10 mouse cellular contexts compared by ENCODE assay signal in genomic region chr5:129878946-129879345, GRCm38 (mm10). TPM values are rescaled to one million over a fixed set of nuclear protein-coding genes. Genes with fewer than 3 reads are reported as not detected.
A peak's percentile ranks its signal among the peaks of the same experiment; 100 is the strongest.
DNase-seq lines count a peak whose midpoint lies in the region; ATAC-seq and TF ChIP-seq lines count a peak whose summit lies in the region.
"Had no signal": no experiment of that assay in that cellular context is flagged by ENCODE, and none has a peak within 500 bp of the region (broad histone marks: within the 10 kb centered on the region; RNA-seq: fewer than 3 reads in every experiment).

No protein-coding gene starts in this region.

- H3K36me3 ChIP-seq in forebrain, postnatal 0 days (ENCODE audit: insufficient read depth), result peaks cover 28% of the 10 kb centered on the region
- H3K36me3 ChIP-seq in forebrain, embryonic 13.5 days (ENCODE audit: poor library complexity, severe bottlenecking), result peaks cover 46% of the 10 kb centered on the region
- peaks cover 29% of the 10 kb centered on the region for H3K36me3 ChIP-seq in intestine, postnatal 0 days (ENCODE audit: control insufficient read depth, insufficient read depth)
- peaks cover 34% of the 10 kb centered on the region for H3K36me3 ChIP-seq in limb, embryonic 13.5 days

- H3K4me1 ChIP-seq in forebrain, postnatal 0 days (ENCODE audit: insufficient read depth), result no peaks in the 10 kb centered on the region
- H3K4me1 ChIP-seq in forebrain, embryonic 13.5 days, result no peaks in the 10 kb centered on the region
- no peaks in the 10 kb centered on the region for H3K4me1 ChIP-seq in intestine, postnatal 0 days (replicated peaks; ENCODE audit: control insufficient read depth, insufficient read depth, low read length)
- no peaks in the 10 kb centered on the region for H3K4me1 ChIP-seq in limb, embryonic 13.5 days

- no peak overlapping the region for H3K9ac ChIP-seq in forebrain, postnatal 0 days
- no peak overlapping the region for H3K9ac ChIP-seq in forebrain, embryonic 13.5 days
- no peak overlapping the region for H3K9ac ChIP-seq in intestine, postnatal 0 days (ENCODE audit: low read depth, low read length)
- no peak overlapping the region for H3K9ac ChIP-seq in limb, embryonic 13.5 days
- H3K9ac ChIP-seq: hindbrain, embryonic 15.5 days had no signal

- no peaks in the 10 kb centered on the region for H3K9me3 ChIP-seq in forebrain, postnatal 0 days (ENCODE audit: low read length)
- H3K9me3 ChIP-seq in forebrain, embryonic 13.5 days (replicated peaks), result no peaks in the 10 kb centered on the region; the same call in 1 of the 2 replicates
- no peaks in the 10 kb centered on the region for H3K9me3 ChIP-seq in intestine, postnatal 0 days (ENCODE audit: control insufficient read depth)
- H3K9me3 ChIP-seq in limb, embryonic 13.5 days, result no peaks in the 10 kb centered on the region
- H3K9me3 ChIP-seq: G1E; hindbrain, embryonic 15.5 days had no signal

- H3K27me3 ChIP-seq in forebrain, postnatal 0 days (ENCODE audit: insufficient read depth, low read length), result no peaks in the 10 kb centered on the region
- no peaks in the 10 kb centered on the region for H3K27me3 ChIP-seq in forebrain, embryonic 13.5 days
- H3K27me3 ChIP-seq in intestine, postnatal 0 days (replicated peaks; ENCODE audit: control insufficient read depth, insufficient read depth, low read length), result no peaks in the 10 kb centered on the region
- H3K27me3 ChIP-seq in limb, embryonic 13.5 days, result no peaks in the 10 kb centered on the region
- H3K27me3 ChIP-seq: hindbrain, embryonic 15.5 days had no signal

- DNase-seq in forebrain, postnatal 0 days, result peak; percentile 18
- peak; percentile 91 for DNase-seq in adrenal gland, postnatal 36 days
- DNase-seq in gastrocnemius, adult 18-20 months (ENCODE audit: low spot score), result peak; percentile 90
- DNase-seq in retina, postnatal 1 day, result peak; percentile 39
- DNase-seq in thymus, postnatal 4 days, result no peak

- peak; percentile 46 for TF ChIP-seq CTCF in forebrain, postnatal 0 days (IDR thresholded peaks at IDR 0.05; ENCODE audit: low read depth)
- peak; percentile 73 for TF ChIP-seq CTCF in intestine, postnatal 0 days (IDR thresholded peaks at IDR 0.05; ENCODE audit: low read depth)

- WGBS in forebrain, postnatal 0 days, result 43% methylated on average over 2 of the region's 2 CpGs
- WGBS in forebrain, embryonic 13.5 days, result 61% methylated on average over 2 of the region's 2 CpGs
- whole genome bisulfite sequencing in intestine, postnatal 0 days, result 39% methylated on average over 2 of the region's 2 CpGs
- 55% methylated on average over 2 of the region's 2 CpGs for WGBS in limb, embryonic 13.5 days

- no peak for ATAC-seq in forebrain, postnatal 0 days
- ATAC-seq in forebrain, embryonic 13.5 days, result no peak
- peak; percentile 48 for ATAC-seq in intestine, postnatal 0 days
- ATAC-seq in limb, embryonic 13.5 days (ENCODE audit: low FRiP score, low read depth), result no peak

- no peak overlapping the region for H3K4me2 ChIP-seq in forebrain, postnatal 0 days (ENCODE audit: low read depth)
- H3K4me2 ChIP-seq in forebrain, embryonic 13.5 days, result no peak overlapping the region
- no peak overlapping the region for H3K4me2 ChIP-seq in intestine, postnatal 0 days (replicated peaks; ENCODE audit: low read depth)
- no peak overlapping the region for H3K4me2 ChIP-seq in limb, embryonic 13.5 days (replicated peaks)
- H3K4me2 ChIP-seq: hindbrain, embryonic 15.5 days had no signal

- 0 out of 2 replicates have a peak overlapping the region, but pooled peaks have one; percentile 9 for H3K27ac ChIP-seq in forebrain, postnatal 0 days (ENCODE audit: low read depth, low read length)
- no peak overlapping the region for H3K27ac ChIP-seq in forebrain, embryonic 13.5 days
- H3K27ac ChIP-seq in intestine, postnatal 0 days (ENCODE audit: low read depth, low read length), result no peak overlapping the region
- peak overlapping the region; percentile 6; the same call in 1 of the 2 replicates for H3K27ac ChIP-seq in limb, embryonic 13.5 days
- H3K27ac ChIP-seq: hindbrain, embryonic 15.5 days had no signal

- no peak overlapping the region for H3K4me3 ChIP-seq in forebrain, postnatal 0 days (ENCODE audit: low read depth, low read length)
- H3K4me3 ChIP-seq in forebrain, embryonic 13.5 days, result no peak overlapping the region
- no peak overlapping the region for H3K4me3 ChIP-seq in intestine, postnatal 0 days (ENCODE audit: low read depth, low read length)
- H3K4me3 ChIP-seq in limb, embryonic 13.5 days, result no peak overlapping the region
- H3K4me3 ChIP-seq: hindbrain, embryonic 15.5 days had no signal

RNA-seq across cellular contexts. Expression of gene Chchd2, which starts 8.3 kb away (rescaled TPM):
- 905 and 1,053 TPM in 2 replicates for total RNA-seq in forebrain, postnatal 0 days (2014; rRNA removed)
- 889 and 1,240 TPM in 2 replicates for polyA plus RNA-seq in forebrain, postnatal 0 days (2015; fragmentation: Nextera tagmentation; extraction: Ambion mirVana)
- 1,055 and 1,072 TPM in 2 replicates for polyA plus RNA-seq in forebrain, embryonic 13.5 days (2015; fragmentation: Nextera tagmentation; extraction: Ambion mirVana)
- total RNA-seq in adrenal gland, postnatal 36 days (2021), result 1,000 to 10,000 TPM; 1,014 to 1,053 TPM
- total RNA-seq in gastrocnemius, adult 18-20 months (2021), result 100 to 1,000 TPM; 609 to 675 TPM
- 1,534 and 1,607 TPM in 2 replicates for polyA plus RNA-seq in intestine, postnatal 0 days (2015; fragmentation: Nextera tagmentation; extraction: Ambion mirVana)
- polyA plus RNA-seq in limb, embryonic 13.5 days (2015; fragmentation: Nextera tagmentation; extraction: Ambion mirVana), result 951 and 990 TPM in 2 replicates

RNA-seq across cellular contexts. Expression of gene Zbed5, which starts 16.6 kb away (rescaled TPM):
- 21.2 and 23.6 TPM in 2 replicates for total RNA-seq in forebrain, postnatal 0 days (2014; rRNA removed)
- 8.3 and 9.8 TPM in 2 replicates for polyA plus RNA-seq in forebrain, postnatal 0 days (2015; fragmentation: Nextera tagmentation; extraction: Ambion mirVana)
- polyA plus RNA-seq in forebrain, embryonic 13.5 days (2015; fragmentation: Nextera tagmentation; extraction: Ambion mirVana), result 9.6 and 10.5 TPM in 2 replicates
- 1 to 10 TPM in 1 of 2 experiments, under 1 TPM in 1; 0.99 to 2.3 TPM for total RNA-seq in adrenal gland, postnatal 36 days (2021)
- under 1 TPM; 0.32 to 0.64 TPM for total RNA-seq in gastrocnemius, adult 18-20 months (2021)
- 1.8 and 2.4 TPM in 2 replicates for polyA plus RNA-seq in intestine, postnatal 0 days (2015; fragmentation: Nextera tagmentation; extraction: Ambion mirVana)
- polyA plus RNA-seq in limb, embryonic 13.5 days (2015; fragmentation: Nextera tagmentation; extraction: Ambion mirVana), result 9.8 and 10.4 TPM in 2 replicates

RNA-seq across cellular contexts. Expression of gene Phkg1, which starts 19.4 kb away (rescaled TPM):
- 1.2 and 1.4 TPM in 2 replicates for total RNA-seq in forebrain, postnatal 0 days (2014; rRNA removed)
- polyA plus RNA-seq in forebrain, postnatal 0 days (2015; fragmentation: Nextera tagmentation; extraction: Ambion mirVana), result 0.50 and 1.3 TPM in 2 replicates
- 0.27 and 0.37 TPM in 2 replicates for polyA plus RNA-seq in forebrain, embryonic 13.5 days (2015; fragmentation: Nextera tagmentation; extraction: Ambion mirVana)
- total RNA-seq in adrenal gland, postnatal 36 days (2021), result 1 to 10 TPM; 1.4 to 4.3 TPM
- total RNA-seq in gastrocnemius, adult 18-20 months (2021), result 100 to 1,000 TPM; 297 to 369 TPM
- polyA plus RNA-seq in intestine, postnatal 0 days (2015; fragmentation: Nextera tagmentation; extraction: Ambion mirVana), result not detected in 2 replicates
- 0.32 and 0.36 TPM in 2 replicates for polyA plus RNA-seq in limb, embryonic 13.5 days (2015; fragmentation: Nextera tagmentation; extraction: Ambion mirVana)
- polyA plus RNA-seq: G1E had no signal

RNA-seq across cellular contexts. Expression of gene Nupr1l, which starts 29.4 kb away (rescaled TPM):
- 1.4 and 3.0 TPM in 2 replicates for total RNA-seq in forebrain, postnatal 0 days (2014; rRNA removed)
- 5.5 and 5.6 TPM in 2 replicates for polyA plus RNA-seq in forebrain, postnatal 0 days (2015; fragmentation: Nextera tagmentation; extraction: Ambion mirVana)
- polyA plus RNA-seq in forebrain, embryonic 13.5 days (2015; fragmentation: Nextera tagmentation; extraction: Ambion mirVana), result 5.2 and 7.2 TPM in 2 replicates
- total RNA-seq in adrenal gland, postnatal 36 days (2021), result 1 to 10 TPM; 4.3 to 6.1 TPM
- total RNA-seq in gastrocnemius, adult 18-20 months (2021), result under 1 TPM; 0.41 to 0.47 TPM
- polyA plus RNA-seq in intestine, postnatal 0 days (2015; fragmentation: Nextera tagmentation; extraction: Ambion mirVana), result 3.3 and 3.8 TPM in 2 replicates
- 4.9 and 5.1 TPM in 2 replicates for polyA plus RNA-seq in limb, embryonic 13.5 days (2015; fragmentation: Nextera tagmentation; extraction: Ambion mirVana)

RNA-seq across cellular contexts. Expression of gene Sumf2, which starts 32.2 kb away (rescaled TPM):
- 16.6 and 29.9 TPM in 2 replicates for total RNA-seq in forebrain, postnatal 0 days (2014; rRNA removed)
- polyA plus RNA-seq in forebrain, postnatal 0 days (2015; fragmentation: Nextera tagmentation; extraction: Ambion mirVana), result 21.2 and 22.3 TPM in 2 replicates
- 34.5 and 35.0 TPM in 2 replicates for polyA plus RNA-seq in forebrain, embryonic 13.5 days (2015; fragmentation: Nextera tagmentation; extraction: Ambion mirVana)
- 10 to 100 TPM; 34.1 to 56.5 TPM for total RNA-seq in adrenal gland, postnatal 36 days (2021)
- 10 to 100 TPM in 1 of 2 experiments, 1 to 10 TPM in 1; 5.8 to 10.1 TPM for total RNA-seq in gastrocnemius, adult 18-20 months (2021)
- 14.6 and 15.1 TPM in 2 replicates for polyA plus RNA-seq in intestine, postnatal 0 days (2015; fragmentation: Nextera tagmentation; extraction: Ambion mirVana)
- polyA plus RNA-seq in limb, embryonic 13.5 days (2015; fragmentation: Nextera tagmentation; extraction: Ambion mirVana), result 79.8 and 85.3 TPM in 2 replicates

Comparison
In these comparisons a context has a peak if more than half of its experiments do, and no peak if none do; other contexts are left out.
1. H3K27ac ChIP-seq: peak in forebrain, postnatal 0 days (single experiment) and limb, embryonic 13.5 days (single experiment); none in forebrain, embryonic 13.5 days (single experiment) and intestine, postnatal 0 days (single experiment).